Comparison of ENCODE assay signal across 8 mouse cellular contexts in the genomic region with DNA sequence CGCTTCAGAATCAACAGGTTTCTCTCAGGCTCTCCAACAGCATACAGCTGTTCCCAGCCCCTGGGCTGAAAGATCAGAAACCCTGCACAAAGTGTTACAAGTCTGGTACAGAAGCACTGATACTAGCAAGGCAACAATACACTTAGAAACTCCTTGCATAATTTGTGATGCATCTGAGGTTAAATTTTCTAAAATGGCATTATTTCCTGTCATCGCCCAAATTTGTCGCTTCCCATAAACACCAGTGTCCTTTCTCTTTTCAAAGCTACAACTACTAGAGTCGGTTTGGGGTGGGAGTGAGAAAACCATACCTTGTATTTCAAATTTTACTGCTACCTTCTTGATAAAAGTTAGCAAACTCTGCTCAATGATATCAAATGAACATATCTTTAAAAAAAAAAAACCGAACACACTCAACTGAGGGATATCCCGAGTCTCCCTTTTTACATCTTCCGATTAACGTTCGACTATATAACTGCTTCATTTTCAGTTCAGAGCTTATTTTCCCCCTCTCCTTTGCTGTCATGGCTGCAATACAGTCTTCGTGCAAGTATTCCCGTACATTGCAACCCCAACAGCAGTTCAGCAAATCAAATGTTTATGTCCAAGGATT. TPM values are rescaled to one million over a fixed set of nuclear protein-coding genes. Genes with fewer than 3 reads are reported as not detected.
DNase-seq lines count a peak whose midpoint lies in the region; ATAC-seq and TF ChIP-seq lines count a peak whose summit lies in the region.

No protein-coding gene starts in this region.

- peak overlapping the region; percentile 98 for H3K9ac ChIP-seq in heart, embryonic 15.5 days
- peak overlapping the region; percentile 96 for H3K9ac ChIP-seq in midbrain, embryonic 13.5 days (replicated peaks)

- peak overlapping the region; percentile 100 for H3K27ac ChIP-seq in heart, embryonic 15.5 days
- H3K27ac ChIP-seq in hindbrain, embryonic 10.5 days, result peak overlapping the region; percentile 99
- H3K27ac ChIP-seq in midbrain, embryonic 13.5 days, result peak overlapping the region; percentile 99

- peak overlapping the region; percentile 83 for H3K4me3 ChIP-seq in heart, embryonic 15.5 days
- H3K4me3 ChIP-seq in G1E (ENCODE audit: low read depth, low read length), result peak overlapping the region; percentile 92
- H3K4me3 ChIP-seq in hindbrain, embryonic 10.5 days, result peak overlapping the region; percentile 98
- H3K4me3 ChIP-seq in midbrain, embryonic 13.5 days (replicated peaks), result peak overlapping the region; percentile 97

- H3K36me3 ChIP-seq in heart, embryonic 15.5 days, result peaks cover 34% of the 10 kb centered on the region
- H3K36me3 ChIP-seq in G1E (replicated peaks), result peaks cover 42% of the 10 kb centered on the region
- H3K36me3 ChIP-seq in hindbrain, embryonic 10.5 days, result peaks cover 48% of the 10 kb centered on the region
- peaks cover 39% of the 10 kb centered on the region for H3K36me3 ChIP-seq in midbrain, embryonic 13.5 days

- no peak for TF ChIP-seq CTCF in G1E (IDR thresholded peaks at IDR 0.05; ENCODE audit: low read depth, low read length)

- intact Hi-C loops in left cerebral cortex, postnatal 10 days (cut with DNase I), result no loop called here

- H3K4me2 ChIP-seq in heart, embryonic 15.5 days, result peak overlapping the region; percentile 78
- peak overlapping the region; percentile 72 for H3K4me2 ChIP-seq in midbrain, embryonic 13.5 days (replicated peaks)

- DNase-seq in heart, postnatal 4 days, result no peak
- DNase-seq in G1E (ENCODE audit: low spot score), result no peak
- DNase-seq in hindbrain, embryonic 10.5 days (ENCODE audit: low spot score), result no peak
- no peak for DNase-seq in left cerebral cortex, postnatal 10 days (ENCODE audit: extremely low spot score in 1 of 2, low spot score in 2 of 2)
- DNase-seq in spleen, postnatal 4 days (ENCODE audit: low spot score in 2 of 2), result no peak
- DNase-seq in left cerebral cortex, adult 11 months (ENCODE audit: low spot score), result no peak

- no peaks in the 10 kb centered on the region for H3K27me3 ChIP-seq in heart, embryonic 15.5 days
- H3K27me3 ChIP-seq in G1E (ENCODE audit: insufficient read depth, low read length), result no peaks in the 10 kb centered on the region
- H3K27me3 ChIP-seq in hindbrain, embryonic 10.5 days (ENCODE audit: insufficient read depth, poor library complexity, severe bottlenecking), result no peaks in the 10 kb centered on the region
- no peaks in the 10 kb centered on the region for H3K27me3 ChIP-seq in midbrain, embryonic 13.5 days

- no peaks in the 10 kb centered on the region for H3K9me3 ChIP-seq in heart, embryonic 15.5 days (replicated peaks)
- H3K9me3 ChIP-seq in G1E (replicated peaks), result no peaks in the 10 kb centered on the region
- no peaks in the 10 kb centered on the region for H3K9me3 ChIP-seq in hindbrain, embryonic 10.5 days
- no peaks in the 10 kb centered on the region for H3K9me3 ChIP-seq in midbrain, embryonic 13.5 days

- WGBS in heart, embryonic 15.5 days, result 4% methylated on average over 11 of the region's 11 CpGs
- 10% methylated on average over 11 of the region's 11 CpGs for WGBS in hindbrain, embryonic 10.5 days
- WGBS in midbrain, embryonic 13.5 days, result 9% methylated on average over 11 of the region's 11 CpGs

- peaks cover 20% of the 10 kb centered on the region for H3K4me1 ChIP-seq in heart, embryonic 15.5 days (replicated peaks)
- peaks cover 39% of the 10 kb centered on the region for H3K4me1 ChIP-seq in G1E (ENCODE audit: insufficient read depth, low read depth, low read length)
- H3K4me1 ChIP-seq in hindbrain, embryonic 10.5 days (replicated peaks), result peaks cover 22% of the 10 kb centered on the region
- peaks cover 34% of the 10 kb centered on the region for H3K4me1 ChIP-seq in midbrain, embryonic 13.5 days (replicated peaks)

- ATAC-seq in heart, embryonic 15.5 days (replicated peaks; ENCODE audit: insufficient number of reproducible peaks, insufficient read depth, low FRiP score, low read depth), result no peak
- no peak for ATAC-seq in G1E (ENCODE audit: extremely low read depth, insufficient number of reproducible peaks, low FRiP score, poor library complexity, severe bottlenecking)
- no peak for ATAC-seq in midbrain, embryonic 13.5 days

RNA-seq across cellular contexts. Expression of a gene that starts 1.2 kb away (rescaled TPM):
- 566 and 571 TPM in 2 replicates for polyA plus RNA-seq in heart, embryonic 15.5 days (2015; fragmentation: Nextera tagmentation; extraction: Ambion mirVana)
- 100 to 1,000 TPM; 299 TPM for total RNA-seq in heart, postnatal 4 days (2021)
- total RNA-seq in G1E (2014; fragmentation: Nextera tagmentation) (491 and 596 TPM in 2 replicates), G1E (2017) (642 and 699 TPM in 2 replicates)
- 393 and 421 TPM in 2 replicates for polyA plus RNA-seq in G1E (2012)
- 1,372 and 1,467 TPM in 2 replicates for polyA plus RNA-seq in hindbrain, embryonic 10.5 days (2016; fragmentation: Nextera tagmentation; extraction: Ambion mirVana)
- 1,358 and 1,460 TPM in 2 replicates for polyA plus RNA-seq in midbrain, embryonic 13.5 days (2015; fragmentation: Nextera tagmentation; extraction: Ambion mirVana)
- total RNA-seq in left cerebral cortex, postnatal 10 days (2021), result 100 to 1,000 TPM; 396 to 399 TPM

RNA-seq across cellular contexts. Expression of a gene that starts 20.7 kb away (rescaled TPM):
- 480 and 515 TPM in 2 replicates for polyA plus RNA-seq in heart, embryonic 15.5 days (2015; fragmentation: Nextera tagmentation; extraction: Ambion mirVana)
- 100 to 1,000 TPM; 559 to 561 TPM for total RNA-seq in heart, postnatal 4 days (2021)
- total RNA-seq in G1E (2014; fragmentation: Nextera tagmentation) (172 and 222 TPM in 2 replicates), G1E (2017) (186 and 196 TPM in 2 replicates)
- 202 and 218 TPM in 2 replicates for polyA plus RNA-seq in G1E (2012)
- 778 and 995 TPM in 2 replicates for polyA plus RNA-seq in hindbrain, embryonic 10.5 days (2016; fragmentation: Nextera tagmentation; extraction: Ambion mirVana)
- polyA plus RNA-seq in midbrain, embryonic 13.5 days (2015; fragmentation: Nextera tagmentation; extraction: Ambion mirVana), result 1,462 and 1,532 TPM in 2 replicates
- 100 to 1,000 TPM; 312 to 341 TPM for total RNA-seq in left cerebral cortex, postnatal 10 days (2021)

RNA-seq across cellular contexts. Expression of a gene that starts 29.4 kb away (rescaled TPM):
- polyA plus RNA-seq in heart, embryonic 15.5 days (2015; fragmentation: Nextera tagmentation; extraction: Ambion mirVana), result 80.8 and 105 TPM in 2 replicates
- total RNA-seq in heart, postnatal 4 days (2021), result 10 to 100 TPM; 46.6 to 50.5 TPM
- 78.5 and 87.7 TPM in 2 replicates for total RNA-seq in G1E (2014; fragmentation: Nextera tagmentation)
- 166 and 172 TPM in 2 replicates for total RNA-seq in G1E (2017)
- polyA plus RNA-seq in G1E (2012), result 28.2 and 57.5 TPM in 2 replicates
- 192 and 243 TPM in 2 replicates for polyA plus RNA-seq in hindbrain, embryonic 10.5 days (2016; fragmentation: Nextera tagmentation; extraction: Ambion mirVana)
- polyA plus RNA-seq in midbrain, embryonic 13.5 days (2015; fragmentation: Nextera tagmentation; extraction: Ambion mirVana), result 130 TPM in 2 replicates
- 10 to 100 TPM; 43.9 to 51.2 TPM for total RNA-seq in left cerebral cortex, postnatal 10 days (2021)

RNA-seq across cellular contexts. Expression of a gene that starts 43.2 kb away (rescaled TPM):
- 49.6 and 62.1 TPM in 2 replicates for polyA plus RNA-seq in heart, embryonic 15.5 days (2015; fragmentation: Nextera tagmentation; extraction: Ambion mirVana)
- 10 to 100 TPM; 27.3 to 27.4 TPM for total RNA-seq in heart, postnatal 4 days (2021)
- total RNA-seq in G1E (2014; fragmentation: Nextera tagmentation) (43.7 and 47.1 TPM in 2 replicates), G1E (2017) (145 and 161 TPM in 2 replicates)
- 67.4 and 118 TPM in 2 replicates for polyA plus RNA-seq in G1E (2012)
- 93.3 and 98.0 TPM in 2 replicates for polyA plus RNA-seq in hindbrain, embryonic 10.5 days (2016; fragmentation: Nextera tagmentation; extraction: Ambion mirVana)
- 90.2 and 96.5 TPM in 2 replicates for polyA plus RNA-seq in midbrain, embryonic 13.5 days (2015; fragmentation: Nextera tagmentation; extraction: Ambion mirVana)
- 10 to 100 TPM; 78.6 to 80.8 TPM for total RNA-seq in left cerebral cortex, postnatal 10 days (2021)

RNA-seq across cellular contexts. Expression of a gene that starts 59.4 kb away (rescaled TPM):
- 4.6 and 6.2 TPM in 2 replicates for polyA plus RNA-seq in heart, embryonic 15.5 days (2015; fragmentation: Nextera tagmentation; extraction: Ambion mirVana)
- 1 to 10 TPM; 3.1 to 4.3 TPM for total RNA-seq in heart, postnatal 4 days (2021)
- 6.0 and 8.4 TPM in 2 replicates for total RNA-seq in G1E (2014; fragmentation: Nextera tagmentation)
- 5.9 and 7.8 TPM in 2 replicates for total RNA-seq in G1E (2017)
- polyA plus RNA-seq in G1E (2012), result 24.4 and 29.0 TPM in 2 replicates
- polyA plus RNA-seq in hindbrain, embryonic 10.5 days (2016; fragmentation: Nextera tagmentation; extraction: Ambion mirVana), result 8.1 and 10.8 TPM in 2 replicates
- polyA plus RNA-seq in midbrain, embryonic 13.5 days (2015; fragmentation: Nextera tagmentation; extraction: Ambion mirVana), result 17.4 and 17.8 TPM in 2 replicates
- total RNA-seq in left cerebral cortex, postnatal 10 days (2021), result 1 to 10 TPM; 9.0 to 9.2 TPM
